Mouse (Mus musculus) left cerebral cortex, postnatal 14 days (tissue): ENCODE measurements at regions not wholly inside any gene's neighbourhood (a gene's known extent, or its start where the extent isn't known, plus 50 kb on each side); places are given as distances from the start of the nearest gene placed in this dataset.

Experiments
- DNase-seq, 2 experiments: peaks; one replicate each; pipeline ENCODE4 v3.0.0; 2021 to 2022; ENCODE audit warnings: low spot score in 2 of 2, mixed read lengths in 1 of 2
- intact Hi-C: fragments of 180-260 bp; cut with DNase I; formaldehyde crosslinking; loops from one replicate; pipeline ENCODE4 v1.15.1; 2025

GRCm38 (mm10) chr6:88964071-88964470 is 62.0 kb downstream of the Tpra1 start:
- intact Hi-C loops: no loop called here
- DNase-seq: no peak

DNA sequence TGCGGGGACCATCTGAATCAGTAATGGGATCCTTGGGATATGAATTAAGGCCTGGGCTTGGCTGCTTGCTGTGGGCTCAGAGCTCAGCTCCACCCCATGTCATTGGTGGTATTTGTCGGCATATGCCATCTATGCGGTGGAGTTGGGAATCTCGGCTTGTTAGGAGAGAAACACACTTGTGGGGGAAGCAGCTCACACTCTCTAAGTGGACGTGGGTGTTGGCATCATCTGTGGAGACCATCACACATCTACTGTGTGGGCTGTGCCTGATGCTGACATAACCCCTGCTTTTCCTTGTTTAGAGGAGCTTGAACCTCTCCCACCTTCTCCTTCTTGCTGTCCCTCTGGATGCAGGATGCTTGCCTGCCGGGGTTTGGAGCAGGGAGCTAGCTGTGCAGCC is 62.9 kb downstream of the Tpra1 start:
- peak; percentile 46 to 80 for DNase-seq
- intact Hi-C loops: no loop called here

DNA sequence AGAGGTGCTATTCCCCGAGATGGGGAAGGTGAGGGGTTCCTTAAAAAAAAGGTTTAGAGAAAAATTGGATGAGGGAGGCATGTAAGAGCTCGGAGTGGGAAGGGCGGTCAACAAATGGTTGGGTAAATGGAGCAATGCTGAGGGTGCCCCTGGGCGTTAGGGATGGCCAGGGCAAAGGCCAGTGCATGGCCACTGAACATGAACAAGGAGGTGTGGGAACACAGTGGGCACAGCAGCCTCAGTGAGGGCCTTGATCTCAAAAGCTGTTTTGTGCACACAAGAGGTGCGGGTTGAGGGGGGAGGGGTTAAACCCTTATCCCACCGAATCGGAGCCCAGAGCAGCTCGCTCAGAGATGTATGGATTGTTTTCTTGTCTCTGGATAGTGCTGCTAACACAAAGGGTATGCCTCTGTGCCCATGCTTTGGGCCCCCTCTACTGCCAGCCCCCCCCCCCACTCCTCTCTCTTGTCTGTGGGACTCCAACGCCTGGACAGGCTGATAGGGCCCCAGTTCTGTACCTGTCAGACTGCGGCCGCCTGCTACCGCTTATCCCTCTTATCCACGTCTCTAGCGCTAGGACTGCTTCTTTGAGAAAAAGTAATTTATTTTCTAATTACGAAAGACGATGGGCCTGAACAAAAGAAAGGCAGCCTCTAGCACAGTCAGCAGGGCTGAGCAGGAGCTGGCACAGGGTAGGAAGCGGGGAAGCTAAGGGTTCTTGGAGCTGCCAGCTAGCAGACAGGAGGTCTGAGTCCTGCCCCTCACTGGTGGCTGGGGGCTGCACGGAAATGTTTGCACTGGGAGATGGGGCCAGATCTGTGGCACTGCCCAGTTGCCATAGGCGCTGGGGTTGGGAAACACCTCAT is 63.5 kb downstream of the Tpra1 start:
- no peak for DNase-seq
- intact Hi-C loops: no loop called here

- no peak for DNase-seq
- intact Hi-C loops: no loop called here
These were observed 64.5 kb downstream of the Tpra1 start for GRCm38 (mm10) chr6:88966501-88966900.

DNA sequence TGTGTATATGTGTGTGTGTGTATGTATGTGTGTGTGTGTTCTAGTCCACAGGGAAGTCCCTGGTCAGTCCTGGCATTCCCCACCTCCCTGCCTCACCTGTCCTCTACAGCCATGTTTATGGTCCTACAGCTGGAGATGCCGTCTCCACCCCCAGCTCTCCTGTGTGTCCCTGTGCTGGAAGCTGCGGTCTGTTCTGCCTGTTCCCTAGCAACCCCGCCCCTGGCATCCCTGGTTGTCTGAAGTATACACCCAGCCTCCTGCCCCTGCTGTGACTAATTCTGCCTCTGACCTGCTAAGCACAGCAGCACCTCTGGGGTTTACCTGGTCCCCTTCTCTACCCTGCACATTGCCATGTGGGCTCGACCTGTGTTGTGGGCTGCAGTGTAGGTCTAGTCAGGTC is 66.8 kb downstream of the Tpra1 start:
- DNase-seq: peak; percentile 45 to 73
- intact Hi-C loops: no loop called here

DNA sequence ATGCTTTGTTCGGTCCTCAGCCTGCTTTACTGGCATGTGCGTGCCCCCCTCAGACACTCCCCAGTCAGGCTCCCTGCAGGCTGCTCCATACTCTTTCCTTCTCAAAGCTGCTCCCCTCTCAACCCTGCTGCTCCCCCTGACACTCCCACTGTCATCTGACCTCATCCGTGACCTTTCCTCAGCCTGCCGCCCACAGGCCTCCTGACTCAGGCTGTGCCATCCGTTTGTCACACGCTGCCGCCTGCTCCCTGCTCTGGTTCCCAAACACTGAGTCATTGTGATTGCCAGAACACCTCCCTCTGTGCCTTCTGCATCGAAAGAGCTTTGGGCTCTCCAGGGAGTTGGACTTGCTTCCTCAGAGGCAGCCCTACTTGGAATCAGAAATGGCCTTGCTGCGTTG is 69.7 kb downstream of the Tpra1 start:
- intact Hi-C loops: loop anchor here (5.0 kb wide), 1 partner anchor 34 kb away; no protein-coding TSS in a partner anchor
- peak; percentile 64 to 81 for DNase-seq

DNA sequence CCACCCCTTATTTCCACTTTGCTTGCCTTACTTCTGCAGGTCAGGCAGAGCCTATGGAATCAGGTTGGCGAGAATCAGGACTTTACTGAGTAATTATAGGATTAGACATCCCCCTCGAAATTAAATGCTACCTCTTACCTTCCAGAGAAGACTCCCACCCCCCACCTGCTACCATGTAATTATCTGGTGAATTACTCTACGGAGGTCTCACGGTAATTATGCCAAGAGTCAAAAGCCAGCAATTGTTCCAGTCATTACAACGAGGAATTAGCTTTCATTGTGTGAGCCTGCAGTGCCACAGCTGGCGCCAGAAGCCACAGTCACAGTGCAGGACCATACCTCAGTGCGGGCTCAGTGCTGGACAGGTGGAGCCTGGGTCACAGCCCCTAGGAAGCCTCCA is 72.4 kb downstream of the Tpra1 start:
- intact Hi-C loops: loop anchor here (5.0 kb wide), 1 partner anchor 37 kb away; no protein-coding TSS in a partner anchor
- no peak for DNase-seq

- DNase-seq: no peak
- intact Hi-C loops: loop anchor here (5.0 kb wide), 2 partner anchors 576 to 656 kb away; no protein-coding TSS in a partner anchor
These were observed 74.5 kb downstream of the Tpra1 start for GRCm38 (mm10) chr6:88976581-88976980.

GRCm38 (mm10) chr6:88976994-88977393 is 74.9 kb downstream of the Tpra1 start:
- intact Hi-C loops: loop anchor here (5.0 kb wide), 2 partner anchors 575 to 655 kb away; no protein-coding TSS in a partner anchor

DNA sequence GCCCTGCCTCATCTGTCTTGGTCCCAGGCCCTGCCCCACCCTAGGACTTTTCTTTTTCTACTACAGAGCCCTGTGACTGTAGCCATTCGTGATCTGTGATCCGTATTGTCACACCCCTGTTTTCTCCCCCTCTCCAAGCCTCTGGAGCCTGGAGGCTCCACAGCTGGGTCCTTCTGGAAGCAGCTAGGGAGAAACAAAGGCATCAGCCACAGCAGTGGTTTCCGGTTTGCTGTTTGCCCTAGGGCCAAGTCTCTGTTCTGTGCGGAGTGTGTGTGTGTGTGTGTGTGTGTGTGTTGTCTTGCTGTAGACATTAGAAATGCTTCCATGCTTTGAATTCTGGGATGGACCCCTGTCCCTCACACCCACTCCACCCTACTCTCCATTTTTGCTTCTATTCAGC is 76.9 kb downstream of the Tpra1 start:
- no peak for DNase-seq
- intact Hi-C loops: loop anchor here (5.0 kb wide), 2 partner anchors 573 to 653 kb away; no protein-coding TSS in a partner anchor

More at GRCm38 (mm10) chr6:88976994-88977393, 74.9 kb downstream of the Tpra1 start:
- DNase-seq: no peak

DNA sequence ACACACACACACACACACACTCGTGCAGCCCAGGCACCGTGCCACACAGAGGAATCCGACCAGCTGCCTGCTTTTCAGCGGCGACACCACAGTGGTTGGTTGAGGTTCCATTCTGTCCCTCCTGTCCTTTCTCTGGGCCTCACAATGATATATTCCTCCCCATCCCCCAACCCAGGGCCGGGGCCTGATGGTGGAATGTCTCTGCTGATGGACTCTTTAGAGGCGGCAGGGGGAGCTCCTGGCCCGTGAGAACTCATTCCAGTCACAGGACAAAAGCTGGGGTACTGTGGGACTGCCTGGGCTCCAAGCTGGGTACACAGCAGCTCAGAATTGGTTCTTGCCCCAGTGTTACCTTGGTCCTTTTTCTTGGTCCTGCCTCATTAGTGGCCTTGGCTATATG is 78.1 kb downstream of the Tpra1 start:
- peak; percentile 74 to 87 for DNase-seq
- intact Hi-C loops: loop anchor here (2.0 kb wide), 1 partner anchor 381 kb away; no protein-coding TSS in a partner anchor

DNA sequence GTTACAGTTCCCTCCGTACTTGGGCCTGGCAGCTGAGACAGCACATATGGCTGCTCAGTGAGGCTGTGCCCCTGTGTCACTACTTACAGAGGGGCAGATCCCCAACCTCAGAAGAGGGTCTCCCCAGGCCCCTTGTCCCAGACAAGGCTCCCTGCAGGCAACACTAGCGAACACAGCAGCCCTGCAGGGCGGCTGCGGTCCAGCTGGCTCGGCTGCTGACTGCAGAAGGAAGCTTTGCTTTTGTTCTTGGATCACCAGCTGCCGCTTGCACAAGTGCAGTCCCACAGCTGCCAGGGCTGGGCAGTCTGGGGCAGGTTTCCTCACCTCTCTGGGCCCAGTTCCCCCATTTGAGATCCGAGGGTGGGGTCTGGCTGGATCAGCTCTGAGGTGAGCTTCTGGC is 79.5 kb downstream of the Tpra1 start:
- DNase-seq: no peak
- intact Hi-C loops: loop anchor here (2.0 kb wide), 1 partner anchor 379 kb away; no protein-coding TSS in a partner anchor

- no peak for DNase-seq
- intact Hi-C loops: no loop called here
These were observed 82.1 kb downstream of the Tpra1 start for GRCm38 (mm10) chr6:88984170-88984569.

DNA sequence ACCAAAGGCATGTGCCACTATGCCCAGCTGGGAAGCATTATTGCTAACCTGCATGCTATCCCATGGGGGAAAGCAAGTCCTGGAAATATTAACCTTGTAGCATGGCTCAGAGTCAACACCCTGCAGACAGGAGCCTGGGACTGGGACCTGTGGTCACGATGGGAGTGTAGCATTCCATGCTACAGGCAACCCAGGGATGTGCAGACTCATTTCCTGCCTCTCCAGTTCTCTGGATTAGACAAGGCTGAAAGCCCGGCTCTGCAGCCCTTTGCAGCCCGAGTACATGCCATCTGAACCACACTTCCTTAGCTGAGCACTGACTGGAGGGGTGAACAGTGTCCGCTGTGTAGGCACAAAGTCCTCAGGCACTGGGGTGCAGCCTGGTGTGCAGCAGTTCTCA is 82.8 kb downstream of the Tpra1 start:
- no peak for DNase-seq
- intact Hi-C loops: no loop called here

GRCm38 (mm10) chr6:88988551-88988950 is 86.5 kb downstream of the Tpra1 start:
- DNase-seq: no peak
- intact Hi-C loops: no loop called here

- intact Hi-C loops: no loop called here
- no peak for DNase-seq
These were observed 87.7 kb downstream of the Tpra1 start for GRCm38 (mm10) chr6:88989617-88990299.

GRCm38 (mm10) chr6:88990300-88990685 is 88.2 kb downstream of the Tpra1 start:
- no peak for DNase-seq
- intact Hi-C loops: no loop called here

DNA sequence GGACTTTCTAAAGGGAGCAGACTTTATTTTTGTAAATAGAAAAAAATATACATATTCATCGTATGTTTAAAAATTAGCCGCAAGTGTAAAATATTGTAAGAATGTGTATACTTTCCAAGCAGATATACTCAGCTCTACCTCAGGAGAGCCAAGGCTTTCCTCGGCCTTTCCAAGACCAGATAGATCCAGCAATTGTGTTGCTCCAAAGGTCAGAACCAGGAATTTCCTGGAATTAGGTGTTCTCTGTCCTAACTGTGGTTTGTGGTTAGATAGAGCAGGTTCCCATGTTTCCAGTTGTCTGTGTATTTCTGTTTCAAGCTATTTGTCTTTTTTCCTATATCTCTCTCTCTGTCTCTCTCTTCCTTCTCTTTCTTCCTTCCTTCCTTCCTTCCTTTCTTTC is 93.0 kb downstream of the Tpra1 start:
- intact Hi-C loops: no loop called here
- DNase-seq: no peak

- intact Hi-C loops: no loop called here
These were observed 97.1 kb downstream of the Tpra1 start for GRCm38 (mm10) chr6:88998927-88999722.

DNA sequence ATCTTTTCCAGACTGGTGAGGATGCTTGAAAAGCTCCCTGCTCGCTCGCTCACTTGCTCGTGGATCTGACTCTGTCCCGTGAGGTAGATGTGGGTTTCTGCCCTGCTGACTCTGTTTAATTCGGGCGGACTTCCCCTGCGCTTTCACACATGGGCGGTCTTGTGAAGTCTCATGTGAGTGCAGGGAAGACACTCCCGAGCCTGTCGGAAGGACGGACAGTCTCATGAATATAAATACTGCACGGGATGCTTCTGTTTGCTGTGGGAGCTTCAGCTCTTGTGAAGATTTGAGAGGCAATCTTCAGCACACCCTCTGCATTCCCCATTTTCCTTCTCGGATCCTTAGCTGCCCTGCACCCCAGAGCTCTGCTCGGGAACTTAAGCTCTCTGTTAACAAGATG is 98.3 kb downstream of the Tpra1 start:
- intact Hi-C loops: no loop called here
- no peak for DNase-seq

More at GRCm38 (mm10) chr6:88998927-88999722, 97.1 kb downstream of the Tpra1 start:
- DNase-seq: no peak
